Mouse (Mus musculus): ENCODE measurements around the gene Gal3st4.

GRCm38 (mm10) chr5:138299613-138300012 lies 27.0 kb upstream of the Gal3st4 start:
- TF ChIP-seq CTCF (IDR thresholded peaks at IDR 0.05; ENCODE audit: low read depth), result no peak
- TF ChIP-seq EP300 (IDR thresholded peaks at IDR 0.05; ENCODE audit: low read depth), result no peak
